ENCODE assay signal across 9 mouse cellular contexts in the genomic region with DNA sequence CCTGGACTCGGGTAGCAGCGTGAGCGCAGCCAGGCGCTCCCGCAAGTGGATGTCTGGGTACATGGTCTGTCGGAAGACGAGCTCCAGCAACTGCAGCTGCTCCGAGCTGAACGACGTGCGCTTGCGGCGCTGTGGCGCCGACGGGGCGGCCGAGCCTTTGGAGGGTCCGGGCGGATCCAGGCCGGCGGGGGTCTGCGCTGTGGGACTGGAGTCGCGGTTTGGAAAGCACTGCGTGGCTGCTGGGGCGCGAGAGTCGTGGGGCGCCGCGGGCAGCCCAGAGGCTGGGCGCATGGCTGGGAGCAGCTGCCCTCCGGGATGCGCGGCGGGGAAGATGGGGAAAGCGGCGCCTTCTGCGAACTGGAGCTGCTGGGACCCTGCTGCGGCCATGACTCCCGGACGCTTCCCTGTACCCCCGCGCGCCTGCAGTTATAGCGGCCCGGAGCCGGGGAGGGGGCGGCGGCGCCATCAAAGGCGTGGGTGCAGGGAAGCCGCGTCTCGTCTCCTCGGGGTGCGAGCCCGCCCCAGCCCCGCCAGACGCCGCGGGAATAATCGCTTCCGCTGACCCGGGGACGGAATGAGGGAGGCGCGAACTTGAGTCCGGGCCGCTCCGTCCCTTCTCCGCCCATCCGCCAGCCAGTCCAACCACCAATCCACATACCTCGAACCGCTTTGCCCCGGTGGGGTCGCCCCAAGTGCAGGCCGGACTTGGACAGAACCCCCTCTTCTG. TPM values are rescaled to one million over a fixed set of nuclear protein-coding genes. Genes with fewer than 3 reads are reported as not detected.
DNase-seq lines count a peak whose midpoint lies in the region; ATAC-seq and TF ChIP-seq lines count a peak whose summit lies in the region.
"Had no signal": no experiment of that assay in that cellular context is flagged by ENCODE, and none has a peak within 500 bp of the region (broad histone marks: within the 10 kb centered on the region; RNA-seq: fewer than 3 reads in every experiment).

A gene (minus strand): TSS at position 409 of the 727 bp plus-strand sequence.

- H3K4me2 ChIP-seq in heart, embryonic 15.5 days = peak within 1 kb of the TSS; percentile 74

- intact Hi-C loops in gastrocnemius, adult 2 months (cut with DNase I) = no loop called here

- H3K36me3 ChIP-seq in heart, embryonic 15.5 days = no peaks in the 10 kb centered on the region
- H3K36me3 ChIP-seq in liver, adult 2 months (ENCODE audit: control insufficient read depth, insufficient read depth, low read length) = no peaks in the 10 kb centered on the region
- H3K36me3 ChIP-seq in splenic B cell, adult 2 months (ENCODE audit: control insufficient read depth, insufficient read depth, low read length, poor library complexity, severe bottlenecking) = no peaks in the 10 kb centered on the region

- H3K4me3 ChIP-seq in gastrocnemius, adult 2 months = peak within 1 kb of the TSS; percentile 59
- peak within 1 kb of the TSS; percentile 49 for H3K4me3 ChIP-seq in heart, embryonic 15.5 days
- H3K4me3 ChIP-seq in liver, adult 2 months (ENCODE audit: insufficient read depth, low read depth, low read length) = peak within 1 kb of the TSS; percentile 1; the same call in 1 of the 2 replicates
- H3K4me3 ChIP-seq: left cerebral cortex, adult 2 months had no signal

- no peaks in the 10 kb centered on the region for H3K9me3 ChIP-seq in heart, embryonic 15.5 days (replicated peaks)

- H3K27ac ChIP-seq in gastrocnemius, adult 2 months = no peak within 1 kb of the TSS
- H3K27ac ChIP-seq in heart, embryonic 15.5 days = no peak within 1 kb of the TSS
- no peak within 1 kb of the TSS for H3K27ac ChIP-seq in liver, adult 2 months (replicated peaks; ENCODE audit: insufficient read depth, low read depth, low read length)
- H3K27ac ChIP-seq: left cerebral cortex, adult 2 months had no signal

- peaks cover 53% of the 10 kb centered on the region for H3K27me3 ChIP-seq in heart, embryonic 15.5 days
- peaks cover 12% of the 10 kb centered on the region; the same call in 1 of the 2 replicates for H3K27me3 ChIP-seq in liver, adult 2 months (ENCODE audit: control insufficient read depth, insufficient read depth, low read length)
- no peaks in the 10 kb centered on the region for H3K27me3 ChIP-seq in splenic B cell, adult 2 months (ENCODE audit: control insufficient read depth, insufficient read depth, low read length, poor library complexity, severe bottlenecking)

- WGBS in heart, embryonic 15.5 days = under 1% methylated on average over 79 of the region's 79 CpGs
- 4% methylated on average over 79 of the region's 79 CpGs for WGBS in liver, adult 2 months

- no peak for DNase-seq in gastrocnemius, adult 2 months
- DNase-seq in gastrocnemius, adult 8-10 months (ENCODE audit: low spot score in 2 of 2) = no peak
- peak; percentile 46 for DNase-seq in WW6 (ENCODE audit: low read depth, low spot score)
- DNase-seq in liver, adult 2 months (ENCODE audit: extremely low read depth, low read depth, low spot score) = no peak
- peak; percentile 14 for DNase-seq in splenic B cell, adult 2 months (ENCODE audit: low read depth, low spot score)
- DNase-seq in cerebellum, adult 9-10 months = no peak
- no peak for DNase-seq in urinary bladder, postnatal 4 days (ENCODE audit: low spot score in 2 of 2)

- no peak for TF ChIP-seq CTCF in gastrocnemius, adult 2 months (IDR thresholded peaks at IDR 0.05)
- no peak for TF ChIP-seq CTCF in liver, adult 2 months (IDR thresholded peaks at IDR 0.05; ENCODE audit: low read depth, low read length)

- H3K4me1 ChIP-seq in heart, embryonic 15.5 days (replicated peaks) = peaks cover 10% of the 10 kb centered on the region
- no peaks in the 10 kb centered on the region for H3K4me1 ChIP-seq in liver, adult 2 months (ENCODE audit: control insufficient read depth, insufficient read depth, low read length)

- H3K79me2 ChIP-seq in liver, adult 2 months (ENCODE audit: control insufficient read depth, insufficient read depth, low read length) = no peaks in the 10 kb centered on the region

- H3K9ac ChIP-seq in heart, embryonic 15.5 days = 0 out of 2 replicates have a peak within 1 kb of the TSS, but pooled peaks have one; percentile 24
- no peak within 1 kb of the TSS for H3K9ac ChIP-seq in liver, adult 2 months (ENCODE audit: low read depth, low read length)

- ATAC-seq in heart, embryonic 15.5 days (replicated peaks; ENCODE audit: insufficient number of reproducible peaks, insufficient read depth, low FRiP score, low read depth) = no peak

- no peak for TF ChIP-seq POLR2A in liver, adult 2 months (IDR thresholded peaks at IDR 0.05; ENCODE audit: extremely low read depth, insufficient read depth, low read length)

RNA-seq across cellular contexts. Expression of the gene that starts here (rescaled TPM):
- not detected for total RNA-seq in gastrocnemius, adult 2 months (2021)
- not detected for total RNA-seq in gastrocnemius, adult 8-10 months (2022)
- polyA plus RNA-seq in heart, embryonic 15.5 days (2015; fragmentation: Nextera tagmentation; extraction: Ambion mirVana) = 0.08 TPM in 1 of 2 replicates, not detected in the other
- total RNA-seq in liver, adult 2 months (2014; rRNA removed) = not detected in 2 replicates
- not detected in 2 replicates for polyA plus RNA-seq in liver, adult 2 months (2012; rRNA removed)
- total RNA-seq: left cerebral cortex, adult 2 months had no signal

Comparison
In these comparisons a context has a peak if more than half of its experiments do, and no peak if none do; other contexts are left out.
1. DNase-seq: peak in WW6 (single experiment) and splenic B cell, adult 2 months (single experiment); none in gastrocnemius, adult 2 months (single experiment), gastrocnemius, adult 8-10 months (0 of 2), liver, adult 2 months (single experiment), cerebellum, adult 9-10 months (single experiment) and urinary bladder, postnatal 4 days (0 of 2).
2. H3K4me3 ChIP-seq: peak in every context shown above with its lines; median percentile 59 in gastrocnemius, adult 2 months; 49 in heart, embryonic 15.5 days; 1 in liver, adult 2 months.